Mouse (Mus musculus) brain, embryonic 14.5 days (tissue): Measurements from ENCODE around the gene Kbtbd3.

Experiments used
- CTCF ChIP-seq: fragments of 200-500 bp; IDR thresholded peaks from 2 replicates; pipeline ENCODE4 v1.5.1; 2012; ENCODE audit warnings: inconsistent platforms, mild to moderate bottlenecking, moderate library complexity, borderline replicate concordance; ENCODE audit not compliant: insufficient read depth, insufficient read length; ENCODE audit errors: extremely low read depth
- POLR2A ChIP-seq: fragments of 200-500 bp; IDR thresholded peaks from 2 replicates; pipeline ENCODE4 v1.6.1; 2012; ENCODE audit warnings: mild to moderate bottlenecking, inconsistent platforms, borderline replicate concordance; ENCODE audit not compliant: poor library complexity, insufficient read depth, insufficient read length, severe bottlenecking; ENCODE audit errors: extremely low read depth

GRCm38 (mm10) chr9:4266881-4267280, 42.8 kb upstream of the Kbtbd3 start:
- TF ChIP-seq CTCF: no peak
- no peak for TF ChIP-seq POLR2A
